Mouse (Mus musculus) neural tube, embryonic 10.5 days (tissue): ENCODE measurements around the gene Umodl1.

Source experiments
- DNase-seq: peaks from one replicate; pipeline ENCODE4 v3.0.0-alpha.2; 2017; ENCODE audit warnings: low spot score; ENCODE audit errors: extremely low spot score

Umodl1 gene

DNA sequence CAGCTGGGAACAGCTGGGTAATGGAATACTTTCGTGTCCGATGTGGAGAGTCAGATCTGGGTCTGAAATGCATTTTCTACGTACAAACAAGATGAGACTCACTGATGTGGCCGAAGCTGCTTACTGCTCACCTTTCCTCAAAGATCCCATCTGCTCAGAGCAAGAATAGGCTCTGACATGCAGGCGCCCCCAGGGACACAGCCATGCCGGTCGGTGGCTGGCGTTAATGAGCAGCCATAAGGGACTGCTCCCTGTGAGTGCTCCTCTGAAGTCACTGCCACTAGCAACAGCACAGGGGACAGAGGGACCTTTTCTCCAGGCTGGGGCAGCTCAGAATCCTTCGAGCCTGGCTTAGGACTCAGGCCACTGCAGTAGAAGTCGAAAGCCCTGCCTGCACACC is at the start of gene Umodl1:
Umodl1 (plus strand) TSS at position 301 of the 400 bp plus-strand sequence.
- DNase-seq = no peak

DNA sequence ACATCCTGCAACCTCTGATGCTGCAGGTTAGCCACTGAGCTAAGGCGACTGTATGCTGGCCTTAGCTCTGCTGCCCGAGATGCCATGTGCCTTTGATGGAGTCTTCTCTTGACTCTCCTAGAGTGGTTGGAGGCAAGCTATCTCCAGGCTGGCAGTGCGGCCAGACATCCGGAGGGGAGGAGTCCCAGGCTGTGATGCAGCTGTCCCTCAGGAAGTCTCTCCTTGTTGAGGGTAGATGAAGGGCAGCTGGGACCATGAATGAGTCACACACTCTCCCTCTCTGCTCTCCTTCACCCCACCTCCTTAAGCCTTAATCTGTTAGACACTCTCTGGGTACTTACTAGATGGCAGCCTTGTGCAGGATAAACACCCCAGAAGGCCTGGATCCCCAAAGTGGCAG is 46.9 kb upstream of the Umodl1 start:
- no peak for DNase-seq

DNA sequence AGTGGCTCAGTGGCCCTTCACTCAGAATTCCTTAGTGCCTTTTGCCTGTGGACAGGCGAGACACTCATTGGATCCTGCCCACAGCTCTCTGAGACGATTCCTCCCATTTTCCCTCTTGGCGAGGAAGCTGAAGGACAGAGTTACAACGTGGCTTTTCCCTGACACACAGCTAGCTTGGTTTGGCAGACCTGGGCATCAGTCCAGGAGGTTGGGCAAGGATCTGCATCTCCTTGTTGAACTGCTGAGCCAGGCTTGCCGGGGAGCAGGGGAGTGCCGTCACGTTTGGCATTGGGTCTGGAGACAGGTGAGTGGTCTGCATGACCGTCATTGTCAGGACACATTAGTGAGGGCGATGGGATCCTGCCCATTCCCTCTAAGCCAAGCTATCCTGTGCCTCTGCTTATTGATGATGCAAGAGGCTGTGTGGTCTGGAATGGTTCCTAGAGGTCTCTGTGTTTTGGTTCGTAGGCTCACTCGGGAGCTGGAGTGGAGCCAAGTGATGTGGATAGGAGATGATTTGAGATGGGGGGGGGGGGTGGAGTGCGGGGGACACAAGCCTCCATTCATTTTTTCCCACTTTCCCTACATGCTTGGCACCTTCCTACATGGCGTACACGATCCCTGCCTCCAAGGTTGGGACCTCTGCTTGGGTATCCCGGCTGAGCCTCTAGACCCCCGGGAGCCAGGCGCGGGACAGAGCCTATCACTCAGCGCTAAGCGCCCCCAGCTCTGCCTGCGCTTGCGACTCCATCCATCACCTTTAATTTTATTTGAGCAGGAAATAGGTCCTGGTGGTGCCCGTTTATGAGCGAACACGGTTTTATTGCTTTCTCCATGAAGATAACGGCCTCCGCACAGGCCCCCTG is 43.3 kb upstream of the Umodl1 start:
- no peak for DNase-seq

DNA sequence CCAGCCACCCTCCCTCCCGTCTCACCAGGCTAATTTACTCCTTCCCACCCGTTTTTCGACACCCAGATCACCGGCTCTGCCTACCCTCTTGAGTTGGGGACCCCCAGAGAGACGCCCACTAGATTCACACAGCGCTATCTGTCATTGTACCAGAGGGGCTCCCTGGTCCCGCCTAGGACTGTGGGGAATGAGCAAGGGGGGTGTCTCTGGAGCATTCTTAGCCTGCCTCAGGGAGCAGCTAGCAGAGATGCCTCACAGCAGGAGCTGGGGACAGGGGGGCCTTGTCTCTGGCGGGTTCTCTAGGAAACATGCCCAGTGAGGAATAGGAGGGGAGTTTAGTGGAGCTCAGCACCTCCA is 42.7 kb upstream of the Umodl1 start:
- no peak for DNase-seq

DNA sequence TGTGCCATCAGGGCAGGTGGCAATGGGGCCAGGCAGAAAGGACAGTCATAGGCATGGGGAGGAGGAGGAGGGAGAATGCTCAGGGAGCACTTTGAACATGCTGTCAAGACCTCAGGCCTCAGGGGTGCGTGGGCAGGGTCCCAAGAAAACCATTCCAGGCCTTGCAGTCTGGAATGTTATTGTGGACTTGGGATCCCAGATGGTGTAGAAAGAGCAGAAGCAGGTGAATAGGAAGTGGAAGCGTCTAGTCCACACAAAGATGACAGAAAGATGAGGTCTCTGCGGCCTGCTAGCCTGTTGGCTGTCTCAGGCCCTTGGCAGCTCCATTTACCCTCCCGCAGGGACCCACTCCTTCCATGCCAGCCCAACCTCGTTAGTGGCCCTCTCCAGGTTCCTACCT is 41.9 kb upstream of the Umodl1 start:
- DNase-seq = no peak

DNA sequence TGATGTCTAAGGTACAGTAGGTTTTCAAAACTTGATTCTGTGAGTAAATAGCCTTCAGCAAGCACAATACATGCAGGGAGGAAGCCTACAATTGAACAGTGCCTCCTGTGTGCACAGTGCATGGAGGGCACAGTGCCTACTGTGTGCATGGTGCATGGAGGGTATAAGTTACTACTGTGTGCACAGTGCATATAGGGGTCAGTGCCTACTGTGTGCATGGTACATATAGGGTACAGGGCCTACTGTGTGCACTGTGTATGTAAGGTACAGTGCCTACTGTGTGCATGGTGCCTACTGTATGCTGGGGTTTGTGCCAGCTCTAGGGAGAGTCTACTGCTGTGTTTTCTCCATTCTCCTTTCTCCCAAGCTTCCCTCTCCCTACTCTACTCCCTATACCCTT is 40.2 kb upstream of the Umodl1 start:
- no peak for DNase-seq

DNA sequence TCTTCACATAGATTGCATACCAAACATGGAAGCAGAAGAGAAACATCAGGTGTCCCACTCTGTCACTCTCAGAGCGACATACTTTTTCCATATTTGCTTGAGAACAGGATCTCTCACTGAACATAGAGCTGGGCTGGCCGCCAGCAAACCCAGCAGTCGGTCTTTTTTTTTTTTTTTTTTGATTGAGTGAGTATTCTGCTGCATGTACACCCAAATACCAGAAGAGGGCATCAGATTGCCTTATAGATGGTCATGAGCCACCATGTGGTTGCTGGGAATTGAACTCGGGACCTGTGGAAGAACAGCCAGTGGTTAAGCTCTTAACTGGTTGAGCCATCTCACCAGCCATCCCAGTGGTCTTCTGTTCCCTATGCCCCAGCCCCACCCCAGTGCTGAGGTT is 30.9 kb upstream of the Umodl1 start:
- DNase-seq = no peak

DNA sequence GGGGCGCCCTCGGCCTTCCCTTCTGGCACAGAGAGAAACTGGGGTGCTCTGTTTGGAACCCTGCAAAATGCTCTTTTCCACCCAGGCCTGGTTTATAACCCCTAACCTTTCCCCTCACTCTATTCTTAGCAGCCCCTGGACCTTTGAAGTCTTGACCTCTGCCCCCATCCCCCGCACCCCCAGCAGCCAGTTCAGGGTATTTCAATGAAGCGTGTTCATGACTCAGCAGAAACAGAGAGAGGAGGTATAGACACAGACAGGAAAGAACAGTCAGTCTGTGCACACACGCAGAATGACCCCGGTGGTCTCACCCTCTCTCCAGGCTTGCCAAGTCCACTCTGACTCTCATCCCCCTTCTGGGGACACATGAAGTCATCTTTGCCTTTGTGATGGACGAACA is 23.6 kb upstream of the Umodl1 start:
- DNase-seq = no peak

DNA sequence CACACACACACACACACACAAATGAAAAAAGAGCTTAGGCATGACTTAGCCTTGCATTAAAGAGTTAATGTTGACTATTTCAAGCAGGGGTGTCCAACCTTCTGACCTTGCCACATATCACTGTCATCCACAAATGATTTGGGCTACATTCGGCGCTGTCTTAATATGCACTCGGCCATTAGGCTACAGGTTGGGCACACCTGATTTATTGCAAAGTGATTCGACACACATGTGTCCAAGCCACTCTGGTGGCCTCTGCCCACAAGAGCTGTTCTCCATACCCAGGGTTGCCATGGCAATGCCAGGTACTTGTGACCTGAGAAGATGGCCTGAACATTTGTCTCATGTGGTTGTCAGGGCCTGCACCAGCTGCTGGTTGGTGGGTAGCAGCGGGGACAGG is 21.6 kb upstream of the Umodl1 start:
- peak; percentile 41 for DNase-seq

DNA sequence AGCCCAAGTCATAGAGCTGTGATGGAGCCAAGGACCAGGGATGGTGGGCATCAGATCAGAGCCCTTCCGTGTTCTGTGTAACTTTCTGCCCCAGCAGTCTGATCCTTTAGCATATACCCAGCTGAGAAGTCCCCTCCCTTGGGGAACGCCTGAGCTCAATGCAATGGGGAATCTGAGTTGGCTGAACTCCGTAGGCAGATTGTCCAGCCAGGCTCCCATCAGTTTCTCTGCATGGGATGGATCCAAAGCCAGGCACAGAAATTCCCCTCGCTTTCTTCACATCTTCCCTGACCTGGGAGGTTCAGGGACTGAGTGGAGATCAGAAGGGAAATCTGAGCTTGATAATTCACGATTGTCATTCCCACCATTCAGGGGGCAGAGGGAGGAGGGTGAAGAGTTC is 19.1 kb upstream of the Umodl1 start:
- no peak for DNase-seq

DNA sequence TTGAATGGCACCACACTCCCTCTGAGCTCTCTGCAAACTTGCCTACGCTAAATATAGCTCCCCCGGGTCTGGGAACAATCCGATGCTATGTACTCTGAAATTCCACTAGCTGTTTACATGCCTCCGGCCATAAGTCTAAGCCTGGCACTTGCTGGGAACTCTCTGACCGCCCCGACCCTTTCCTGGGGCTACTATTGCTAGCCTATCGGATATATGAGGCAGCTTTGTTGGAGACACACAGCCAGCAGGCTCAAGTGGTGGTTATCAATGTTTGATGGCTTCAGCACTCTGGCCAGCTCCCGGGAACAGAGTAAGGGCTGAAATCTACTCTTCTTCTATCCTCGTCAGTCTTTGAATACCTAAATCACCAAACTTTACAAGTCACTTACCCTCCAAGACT is 15.9 kb upstream of the Umodl1 start:
- DNase-seq = peak; percentile 58

DNA sequence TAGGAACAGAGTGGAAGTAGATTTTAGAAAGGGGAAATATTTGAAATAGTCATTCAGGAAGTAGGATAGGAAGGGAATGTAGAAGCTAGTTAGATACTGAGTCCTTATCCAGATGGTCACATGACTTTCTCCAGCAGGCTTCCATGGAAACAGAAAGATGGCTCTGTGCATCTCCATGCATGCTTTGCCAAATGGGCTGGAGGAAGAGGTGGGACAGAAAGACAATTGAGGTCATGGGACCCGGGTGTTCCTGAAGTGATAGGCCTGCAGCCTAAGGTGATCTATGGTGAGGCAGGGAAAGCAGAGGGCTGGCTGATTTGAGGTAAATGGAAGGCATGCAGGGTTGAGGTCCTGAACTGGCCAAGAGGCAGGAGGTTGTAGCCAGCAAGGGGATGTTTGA is 6.1 kb upstream of the Umodl1 start:
- no peak for DNase-seq

DNA sequence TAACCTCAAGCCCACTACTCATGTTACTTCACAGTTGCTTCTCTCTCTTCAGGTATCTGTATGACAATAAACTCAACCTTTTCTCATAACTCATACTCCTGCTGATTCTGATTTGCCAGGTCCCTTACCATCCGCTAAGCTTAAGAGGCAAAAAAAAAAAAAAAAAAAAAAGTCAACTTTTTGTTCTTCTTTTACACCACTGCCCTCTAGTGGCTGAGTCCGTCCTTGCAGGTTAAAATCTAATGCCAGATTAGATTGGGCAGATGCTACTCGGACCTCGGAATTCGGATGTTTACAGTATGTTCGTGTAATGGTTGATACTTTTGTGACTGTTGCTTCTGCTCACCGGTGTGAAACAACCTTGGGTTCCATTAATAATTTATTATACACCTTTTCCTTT is 3.7 kb upstream of the Umodl1 start:
- DNase-seq = peak; percentile 79

DNA sequence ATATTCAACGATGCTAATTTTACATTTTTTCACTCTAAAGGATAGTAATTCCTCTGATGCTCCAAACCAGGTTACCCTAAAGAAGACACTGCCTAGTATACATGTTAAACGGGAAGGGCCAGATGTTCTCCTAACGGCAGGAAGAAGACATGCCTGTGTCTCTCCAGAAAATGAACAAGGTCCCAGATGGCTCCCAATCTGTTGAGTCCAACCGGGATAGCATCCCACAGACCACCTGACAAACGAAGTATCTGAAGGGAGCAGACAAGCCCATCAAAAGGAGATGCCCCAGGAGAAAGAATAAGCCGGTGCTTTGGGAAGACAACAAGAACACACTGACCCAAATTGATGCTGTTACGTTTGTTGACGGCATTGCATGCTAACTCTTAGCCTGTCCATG is 2.8 kb upstream of the Umodl1 start:
- no peak for DNase-seq

DNA sequence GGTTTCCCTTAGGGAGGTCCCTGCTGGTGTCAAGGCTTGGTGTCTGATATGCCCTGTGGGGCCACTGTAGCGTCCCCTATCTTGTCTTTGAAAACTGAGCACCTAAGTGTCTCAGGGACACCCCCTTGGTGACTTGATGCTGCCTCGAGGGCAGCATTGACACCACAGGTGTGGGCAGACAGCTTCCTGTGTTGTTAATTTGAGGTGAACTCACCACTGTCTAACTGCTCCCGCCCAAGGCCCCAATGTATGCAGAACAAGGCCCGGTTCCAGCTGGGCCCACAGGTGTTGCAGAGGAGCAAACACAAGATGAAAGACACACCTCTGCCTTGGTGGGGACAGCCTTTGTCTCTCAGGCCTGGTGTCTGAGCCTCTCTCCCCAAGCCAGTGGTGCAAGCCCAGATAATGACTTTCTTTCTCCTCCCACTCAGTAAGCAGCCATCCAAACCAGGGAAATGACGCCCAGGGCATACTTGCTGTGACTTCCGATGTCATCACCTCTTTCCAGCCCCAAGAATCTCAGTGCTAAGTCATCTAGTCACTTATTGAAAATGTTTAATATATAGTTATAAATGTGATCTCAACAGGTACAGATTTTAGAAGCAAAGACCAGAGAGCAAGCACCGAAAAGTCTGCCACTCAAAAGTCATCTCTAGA is 7.6 kb downstream of the Umodl1 start:
- no peak for DNase-seq

DNA sequence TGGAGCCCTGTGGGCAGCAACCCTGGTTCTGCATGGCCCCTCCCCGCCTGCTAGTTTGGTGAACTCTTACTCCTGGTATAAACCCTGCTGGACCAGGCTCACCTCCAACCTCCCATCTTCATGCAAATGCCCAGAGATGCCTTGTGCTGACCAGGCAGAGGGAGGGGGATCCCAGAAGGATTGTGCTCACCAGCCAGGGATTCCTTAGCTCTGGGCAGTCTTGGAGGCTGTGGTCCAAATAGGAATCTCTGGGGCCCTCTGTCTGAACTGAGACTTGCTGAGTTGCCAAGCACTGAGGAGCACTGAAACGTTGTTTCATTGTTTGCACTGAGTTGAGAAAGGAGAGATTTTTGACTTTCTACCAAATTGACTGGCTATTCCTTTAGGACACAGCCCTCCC is 8.4 kb downstream of the Umodl1 start:
- DNase-seq = no peak

DNA sequence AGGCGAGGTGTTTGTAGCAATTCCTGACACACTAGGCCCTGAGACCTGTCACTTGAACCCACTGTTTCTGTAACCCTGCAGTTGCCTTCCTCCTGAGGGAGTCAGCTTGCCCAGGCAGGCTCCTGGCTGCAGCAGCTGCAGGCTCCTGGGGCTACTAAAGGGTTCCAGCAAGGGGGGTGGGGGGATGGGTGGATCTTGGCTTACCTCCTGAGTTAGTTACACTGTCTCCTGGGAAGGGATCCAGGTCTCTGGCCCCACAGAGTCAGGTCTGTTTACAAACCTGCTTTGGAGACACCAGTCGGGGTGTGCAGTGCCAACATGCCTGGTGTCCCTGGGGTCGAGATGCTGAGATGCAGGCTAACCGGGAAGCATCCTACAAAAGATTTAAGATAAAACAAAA is 15.5 kb downstream of the Umodl1 start:
- no peak for DNase-seq

DNA sequence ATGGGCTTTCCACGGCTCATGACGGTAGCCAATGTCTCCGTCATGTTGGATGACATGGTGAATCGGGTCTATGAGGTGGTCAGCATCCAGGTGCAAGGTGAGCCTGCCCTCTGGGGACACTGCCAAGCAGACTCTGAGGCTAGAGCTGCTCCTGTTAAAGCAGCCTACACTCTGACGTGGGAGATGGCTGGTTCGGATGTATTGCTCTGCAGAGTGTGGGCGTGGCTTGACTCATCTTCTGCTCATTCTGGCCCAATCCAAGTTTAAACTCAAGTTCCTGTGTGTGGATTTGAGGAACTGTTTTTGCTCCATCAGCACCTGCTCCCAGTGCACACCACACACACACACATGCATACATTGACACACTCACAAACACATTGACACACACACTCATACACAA is 17.4 kb downstream of the Umodl1 start:
- no peak for DNase-seq

DNA sequence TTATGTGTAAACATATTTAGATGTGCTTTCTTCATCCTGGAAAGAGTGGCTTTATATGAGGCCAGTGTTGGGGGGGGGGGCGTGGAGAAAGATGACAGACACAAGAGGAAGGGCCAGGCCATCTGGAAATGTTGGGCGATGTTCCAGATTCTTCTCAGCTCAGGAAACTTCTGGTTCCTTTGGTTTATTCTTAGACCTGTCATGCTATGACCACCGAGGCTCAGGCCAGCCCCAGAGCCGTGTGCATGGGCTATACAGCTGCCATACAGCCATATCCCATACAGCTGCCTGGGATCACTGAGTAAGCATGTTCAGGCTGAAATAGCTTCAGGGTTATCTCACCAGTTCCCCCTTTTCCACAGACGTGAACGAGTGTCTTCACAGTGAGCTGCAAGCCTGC is 18.9 kb downstream of the Umodl1 start:
- DNase-seq = no peak

DNA sequence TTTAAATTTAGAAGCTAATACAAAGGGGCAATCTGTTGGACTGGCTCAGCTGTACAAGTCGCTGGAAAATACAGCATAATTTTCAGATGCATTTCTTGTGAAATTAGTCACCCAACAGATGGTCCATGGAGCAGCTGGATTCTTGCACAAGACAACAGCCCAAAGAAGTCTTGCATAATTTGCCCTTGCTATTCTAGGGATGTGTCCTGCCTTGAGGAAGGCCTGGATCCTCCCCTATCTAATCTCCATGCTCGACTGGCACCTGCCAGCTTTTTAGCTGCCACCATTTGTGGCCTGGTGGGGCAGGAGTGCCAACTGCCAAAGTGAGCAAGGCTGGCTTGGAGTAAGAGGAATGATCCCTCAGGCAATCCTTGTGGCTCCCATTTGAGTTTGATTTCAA is 22.9 kb downstream of the Umodl1 start:
- no peak for DNase-seq

DNA sequence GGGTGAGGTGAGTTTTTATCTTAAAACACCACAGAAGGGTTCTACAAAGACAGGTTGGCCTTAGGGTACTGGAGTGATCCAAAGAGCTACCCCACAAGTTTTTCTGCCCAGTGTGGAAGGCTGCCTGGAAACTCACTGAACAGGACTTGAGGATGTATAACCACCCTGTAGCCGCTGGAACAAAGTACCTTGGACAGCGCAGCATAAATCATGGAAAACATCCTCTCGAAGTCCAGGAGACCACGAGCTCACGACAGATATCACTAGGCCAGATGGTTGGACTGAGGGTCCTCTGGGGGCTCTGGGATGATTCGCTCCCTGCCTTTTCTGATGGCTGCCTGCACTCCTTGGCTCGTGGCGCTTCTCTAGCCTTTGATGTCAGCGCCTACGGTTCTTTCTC is 24.1 kb downstream of the Umodl1 start:
- no peak for DNase-seq

DNA sequence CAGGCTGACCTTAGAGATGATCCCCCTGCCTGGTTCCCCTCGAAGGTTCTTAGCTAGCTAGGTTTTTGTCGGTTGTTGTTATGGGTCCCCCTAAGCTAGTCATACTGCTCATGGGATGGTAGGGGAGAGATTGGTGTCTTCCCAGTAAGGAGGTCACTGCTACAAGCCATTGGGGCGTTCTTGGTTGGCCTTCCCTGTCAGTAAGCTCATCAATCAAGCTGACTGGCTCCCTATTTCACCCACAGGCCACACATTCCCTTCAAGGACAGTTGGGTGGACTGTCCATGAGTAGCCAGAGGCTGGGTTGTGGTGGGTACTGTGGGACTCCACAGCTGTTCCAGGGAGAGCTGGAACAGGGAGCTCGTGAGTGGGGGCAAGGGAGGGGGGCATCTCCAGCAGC is 29.1 kb downstream of the Umodl1 start:
- DNase-seq = no peak

DNA sequence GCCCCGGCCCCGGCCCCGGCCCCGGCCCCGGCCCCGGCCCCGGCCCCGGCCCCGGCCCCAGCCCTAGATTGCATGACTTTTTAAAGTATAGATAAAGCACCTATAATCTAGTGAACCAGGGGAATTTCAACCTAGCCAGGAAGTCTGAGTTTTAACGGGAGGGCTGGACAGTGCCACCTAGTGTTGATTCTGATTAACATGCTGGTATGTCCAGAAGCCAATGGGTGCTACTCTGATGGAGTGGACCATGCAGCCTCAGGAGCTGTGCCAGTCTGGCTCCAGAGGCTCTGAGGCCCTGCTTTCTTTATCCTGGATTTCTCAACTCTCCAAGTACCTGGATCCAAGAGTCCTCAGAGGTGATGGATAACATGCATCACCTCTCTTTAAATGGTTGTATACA is 35.8 kb downstream of the Umodl1 start:
- no peak for DNase-seq
